Mouse (Mus musculus): ENCODE results near the gene Erbb3. TPM values are rescaled to one million over a fixed set of nuclear protein-coding genes. Genes with fewer than 3 reads are reported as not detected.
"Not testable (repeated sequence)": the region's sequence is repeated elsewhere in the genome, so short reads cannot be mapped to it uniquely, and the experiment has no call there.

Erbb3 gene
- total and polyA plus RNA-seq, 3 experiments: 0.15 to 2.0 (median 0.49) TPM

DNA sequence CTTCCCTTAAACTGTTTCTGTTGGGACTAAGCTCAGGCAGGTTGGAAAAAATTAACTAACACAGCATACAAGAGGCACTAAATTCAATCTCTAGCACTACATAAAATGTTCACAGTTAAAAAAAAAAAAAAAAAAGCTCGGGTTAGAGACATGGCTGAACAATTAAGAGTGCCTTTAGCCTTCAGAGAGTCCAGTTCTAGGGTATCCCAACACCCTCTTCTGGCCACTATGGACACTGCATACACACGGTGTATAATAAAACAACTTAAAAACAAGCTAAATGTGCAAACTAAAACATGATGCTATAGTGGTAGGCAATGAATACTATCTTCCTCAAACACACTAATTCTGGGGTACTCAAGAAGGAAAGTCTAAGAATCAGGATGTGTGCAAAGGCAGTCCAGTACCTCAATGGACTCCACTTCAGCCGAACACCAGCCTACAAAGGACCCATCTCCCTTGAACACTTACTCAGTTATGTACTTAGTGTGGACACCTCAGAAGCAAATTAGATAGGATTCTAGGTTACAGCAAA is 32.6 kb upstream of the Erbb3 start:
- Histone ChIP-seq H3K4me3 (ENCODE audit: low read depth, low read length) (no peak overlapping the region), H3K9me3 (replicated peaks) (no peaks in the 10 kb centered on the region), H3K36me3 (replicated peaks) (peaks cover 33% of the 10 kb centered on the region), H3K4me1 (ENCODE audit: insufficient read depth, low read depth, low read length) (peaks cover 14% of the 10 kb centered on the region), H3K27me3 (ENCODE audit: insufficient read depth, low read length) (0 out of 2 replicates have a peak, but pooled peaks cover 3% of the 10 kb centered on the region)
- ATAC-seq (ENCODE audit: extremely low read depth, insufficient number of reproducible peaks, low FRiP score, poor library complexity, severe bottlenecking) (no peak), DNase-seq (ENCODE audit: low spot score) (no peak)
- no peak; the same call in 1 of the 2 replicates for TF ChIP-seq POLR2AphosphoS5 (IDR thresholded peaks at IDR 0.05; ENCODE audit: insufficient replicate concordance, low read depth, low read length)

DNA sequence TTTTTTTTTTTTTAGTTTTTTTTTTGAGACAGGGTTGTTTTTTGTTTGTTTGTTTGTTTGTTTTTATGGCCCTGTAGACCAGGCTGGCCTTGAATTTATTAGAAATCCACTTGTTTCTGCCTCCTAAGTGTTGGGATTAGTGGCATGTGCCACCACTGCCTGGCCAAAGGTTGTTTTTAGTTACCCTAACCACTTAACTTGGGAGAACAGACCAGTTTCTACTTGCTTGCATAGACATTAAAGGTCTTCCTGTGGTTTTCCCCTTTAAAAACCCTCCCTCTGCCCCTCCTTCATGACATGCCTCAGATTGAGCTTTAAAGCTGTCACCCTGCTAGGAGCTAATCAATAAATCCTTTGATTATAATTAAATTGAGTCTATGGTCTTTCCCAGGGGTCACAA is 30.8 kb upstream of the Erbb3 start:
- TF ChIP-seq GATA2 (IDR thresholded peaks at IDR 0.05; ENCODE audit: borderline replicate concordance, low read depth, low read length) (no peak), TAL1 (conservative IDR thresholded peaks at IDR 0.05; ENCODE audit: low read depth, low read length) (no peak), GATA1 (IDR thresholded peaks at IDR 0.05; ENCODE audit: borderline replicate concordance, low read length) (no peak), CTCF (IDR thresholded peaks at IDR 0.05; ENCODE audit: low read depth, low read length) (no peak)
- no peak overlapping the region for H3K4me3 ChIP-seq (ENCODE audit: low read depth, low read length)
- H3K9me3 ChIP-seq (replicated peaks): no peaks in the 10 kb centered on the region
- DNase-seq (ENCODE audit: low spot score) (no peak), ATAC-seq (ENCODE audit: extremely low read depth, insufficient number of reproducible peaks, low FRiP score, poor library complexity, severe bottlenecking) (no peak)
- peaks cover 26% of the 10 kb centered on the region for H3K36me3 ChIP-seq (replicated peaks)
- peaks cover 23% of the 10 kb centered on the region for H3K4me1 ChIP-seq (ENCODE audit: insufficient read depth, low read depth, low read length)
- H3K27me3 ChIP-seq (ENCODE audit: insufficient read depth, low read length): peaks cover 4% of the 10 kb centered on the region; the same call in 1 of the 2 replicates

DNA sequence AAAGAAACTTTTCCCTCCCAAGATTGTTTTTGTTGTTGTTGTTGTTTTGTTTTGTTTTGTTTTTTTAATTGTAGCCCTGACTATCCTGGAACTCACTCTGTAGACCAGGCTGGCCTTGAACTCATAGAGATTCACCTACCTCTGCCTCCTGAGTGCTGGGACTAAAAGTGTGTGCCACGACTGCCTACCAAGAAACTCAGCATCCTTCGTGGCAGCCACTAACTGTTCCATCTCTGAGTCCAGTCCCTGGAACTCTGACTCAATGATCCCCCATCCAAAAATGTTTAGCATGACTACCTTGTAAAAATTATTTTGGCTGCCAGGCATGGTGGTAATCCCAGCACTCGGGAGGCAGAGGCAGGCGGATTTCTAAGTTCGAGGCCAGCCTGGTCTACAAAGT is 29.7 kb upstream of the Erbb3 start:
- peaks cover 20% of the 10 kb centered on the region for H3K4me1 ChIP-seq (ENCODE audit: insufficient read depth, low read depth, low read length)
- not testable (repeated sequence) for ATAC-seq (ENCODE audit: extremely low read depth, insufficient number of reproducible peaks, low FRiP score, poor library complexity, severe bottlenecking); H3K27me3 ChIP-seq (ENCODE audit: insufficient read depth, low read length); H3K9me3 ChIP-seq (replicated peaks); DNase-seq (ENCODE audit: low spot score); H3K4me3 ChIP-seq (ENCODE audit: low read depth, low read length)
- H3K36me3 ChIP-seq (replicated peaks): peaks cover 15% of the 10 kb centered on the region

DNA sequence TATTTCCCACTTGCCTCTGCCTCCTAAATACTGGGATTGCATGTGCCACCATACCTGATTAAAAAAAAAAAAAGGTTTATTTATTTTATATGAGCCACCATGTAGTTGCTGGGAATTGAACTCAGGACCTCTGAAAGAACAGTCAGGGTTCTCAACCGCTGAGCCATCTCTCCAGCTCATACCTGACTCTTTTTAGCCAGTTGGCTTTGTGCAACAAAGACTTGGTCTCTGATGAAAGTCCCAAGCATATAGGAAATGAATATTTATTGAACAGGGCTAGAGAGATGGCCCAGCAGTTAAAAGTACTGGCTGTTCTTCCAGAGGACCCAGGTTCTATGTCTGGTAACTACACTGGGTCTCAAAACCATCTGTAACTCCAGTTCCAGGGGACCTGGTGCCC is 29.1 kb upstream of the Erbb3 start:
- ATAC-seq (ENCODE audit: extremely low read depth, insufficient number of reproducible peaks, low FRiP score, poor library complexity, severe bottlenecking): no peak
- no peaks in the 10 kb centered on the region for H3K9me3 ChIP-seq (replicated peaks)
- no peak for DNase-seq (ENCODE audit: low spot score)
- TF ChIP-seq GATA2 (IDR thresholded peaks at IDR 0.05; ENCODE audit: borderline replicate concordance, low read depth, low read length) (no peak), TAL1 (conservative IDR thresholded peaks at IDR 0.05; ENCODE audit: low read depth, low read length) (no peak), POLR2AphosphoS5 (IDR thresholded peaks at IDR 0.05; ENCODE audit: insufficient replicate concordance, low read depth, low read length) (no peak), GATA1 (IDR thresholded peaks at IDR 0.05; ENCODE audit: borderline replicate concordance, low read length) (no peak), CTCF (IDR thresholded peaks at IDR 0.05; ENCODE audit: low read depth, low read length) (no peak)
- peaks cover 19% of the 10 kb centered on the region for H3K4me1 ChIP-seq (ENCODE audit: insufficient read depth, low read depth, low read length)
- H3K4me3 ChIP-seq (ENCODE audit: low read depth, low read length): no peak overlapping the region
- H3K27me3 ChIP-seq (ENCODE audit: insufficient read depth, low read length): peaks cover 9% of the 10 kb centered on the region; the same call in 1 of the 2 replicates
- peaks cover 9% of the 10 kb centered on the region for H3K36me3 ChIP-seq (replicated peaks)

DNA sequence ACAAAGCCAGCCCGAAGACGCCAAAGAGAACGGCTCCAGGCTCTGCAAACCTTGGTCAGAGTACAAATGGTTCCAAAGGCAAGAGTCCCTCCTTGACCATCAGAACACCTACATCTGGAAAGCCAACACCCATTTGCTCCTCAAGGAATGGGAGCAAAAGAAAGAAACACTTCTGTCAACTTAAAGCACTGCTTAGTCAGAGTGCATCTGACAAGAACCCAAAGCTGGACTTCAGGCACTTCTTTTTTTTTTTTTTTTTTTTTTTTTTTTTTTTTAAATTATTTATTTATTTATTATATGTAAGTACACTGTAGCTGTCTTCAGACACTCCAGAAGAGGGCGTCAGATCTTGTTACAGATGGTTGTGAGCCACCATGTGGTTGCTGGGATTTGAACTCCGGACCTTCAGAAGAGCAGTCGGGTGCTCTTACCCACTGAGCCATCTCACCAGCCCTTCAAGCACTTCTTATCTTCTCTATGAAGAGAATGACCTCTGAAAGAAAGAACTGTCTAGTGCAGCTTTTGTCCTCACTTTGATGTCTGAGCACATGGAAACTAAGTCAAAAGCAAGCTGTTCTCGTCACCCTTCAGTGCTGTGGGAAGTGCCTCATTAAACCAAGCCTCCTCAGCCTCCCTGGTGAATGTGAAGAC is 26.5 kb upstream of the Erbb3 start:
- not testable (repeated sequence) for DNase-seq (ENCODE audit: low spot score); H3K9me3 ChIP-seq (replicated peaks); H3K36me3 ChIP-seq (replicated peaks); ATAC-seq (ENCODE audit: extremely low read depth, insufficient number of reproducible peaks, low FRiP score, poor library complexity, severe bottlenecking); H3K4me3 ChIP-seq (ENCODE audit: low read depth, low read length)
- peaks cover 12% of the 10 kb centered on the region; the same call in 1 of the 2 replicates for H3K27me3 ChIP-seq (ENCODE audit: insufficient read depth, low read length)
- peaks cover 27% of the 10 kb centered on the region for H3K4me1 ChIP-seq (ENCODE audit: insufficient read depth, low read depth, low read length)

DNA sequence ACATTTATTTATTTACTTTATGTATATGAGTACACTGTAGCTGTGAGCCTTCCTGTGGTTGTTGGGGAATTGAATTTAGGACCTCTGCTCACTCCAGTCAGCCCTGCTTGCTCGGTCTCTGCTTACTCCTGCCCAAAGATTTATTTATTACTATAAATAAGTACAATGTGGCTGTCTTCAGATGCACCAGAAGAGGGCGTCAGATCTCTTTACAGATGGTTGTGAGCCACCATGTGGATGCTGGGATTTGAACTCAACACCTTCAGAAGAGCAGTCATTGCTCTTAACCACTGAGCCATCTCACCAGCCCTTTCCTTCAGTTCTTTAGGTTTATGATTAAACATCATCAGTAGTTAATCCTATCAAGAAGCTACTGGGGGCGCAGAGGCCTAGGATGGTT is 25.5 kb upstream of the Erbb3 start:
- no peaks in the 10 kb centered on the region for H3K9me3 ChIP-seq (replicated peaks)
- no peaks in the 10 kb centered on the region for H3K36me3 ChIP-seq (replicated peaks)
- no peak for TF ChIP-seq CTCF (IDR thresholded peaks at IDR 0.05; ENCODE audit: low read depth, low read length)
- no peak for TF ChIP-seq POLR2AphosphoS5 (IDR thresholded peaks at IDR 0.05; ENCODE audit: insufficient replicate concordance, low read depth, low read length)
- no peak for TF ChIP-seq GATA1 (IDR thresholded peaks at IDR 0.05; ENCODE audit: borderline replicate concordance, low read length)
- TF ChIP-seq GATA2 (IDR thresholded peaks at IDR 0.05; ENCODE audit: borderline replicate concordance, low read depth, low read length): no peak
- TF ChIP-seq TAL1 (conservative IDR thresholded peaks at IDR 0.05; ENCODE audit: low read depth, low read length): no peak
- ATAC-seq (ENCODE audit: extremely low read depth, insufficient number of reproducible peaks, low FRiP score, poor library complexity, severe bottlenecking): no peak
- no peak for DNase-seq (ENCODE audit: low spot score)
- H3K4me1 ChIP-seq (ENCODE audit: insufficient read depth, low read depth, low read length): peaks cover 27% of the 10 kb centered on the region
- peaks cover 12% of the 10 kb centered on the region; the same call in 1 of the 2 replicates for H3K27me3 ChIP-seq (ENCODE audit: insufficient read depth, low read length)
- H3K4me3 ChIP-seq (ENCODE audit: low read depth, low read length): no peak overlapping the region

DNA sequence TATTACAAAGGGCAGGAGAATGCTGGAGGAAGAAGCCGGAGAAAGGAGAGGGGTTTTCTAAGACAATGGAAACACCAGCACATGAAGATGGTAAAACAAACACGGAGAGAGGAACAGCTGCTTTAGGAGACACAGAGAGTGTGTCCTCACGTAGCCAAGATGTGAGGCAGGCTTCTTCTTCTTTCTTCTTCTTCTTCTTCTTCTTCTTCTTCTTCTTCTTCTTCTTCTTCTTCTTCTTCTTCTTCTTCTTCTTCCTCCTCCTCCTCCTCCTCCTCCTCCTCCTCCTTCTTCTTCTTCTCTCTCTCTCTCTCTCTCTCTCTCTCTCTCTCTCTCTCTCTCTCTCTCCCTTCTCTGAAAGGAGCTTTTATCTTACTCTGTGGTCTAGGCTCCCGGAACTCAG is 24.4 kb upstream of the Erbb3 start:
- Histone ChIP-seq H3K4me1 (ENCODE audit: insufficient read depth, low read depth, low read length) (peaks cover 27% of the 10 kb centered on the region), H3K27me3 (ENCODE audit: insufficient read depth, low read length) (peaks cover 12% of the 10 kb centered on the region; the same call in 1 of the 2 replicates)
- not testable (repeated sequence) for H3K9me3 ChIP-seq (replicated peaks); H3K36me3 ChIP-seq (replicated peaks); H3K4me3 ChIP-seq (ENCODE audit: low read depth, low read length); DNase-seq (ENCODE audit: low spot score); ATAC-seq (ENCODE audit: extremely low read depth, insufficient number of reproducible peaks, low FRiP score, poor library complexity, severe bottlenecking)
